Mouse (Mus musculus) spleen, adult 12 weeks (tissue): ENCODE measurements around the gene Nipsnap3a.
A peak's percentile ranks its signal among the peaks of the same experiment; 100 is the strongest.

Experiments used
- DNase-seq: peaks from one replicate; pipeline ENCODE4 v3.0.0; 2022; ENCODE audit warnings: low spot score

Gene Nipsnap3a

DNA sequence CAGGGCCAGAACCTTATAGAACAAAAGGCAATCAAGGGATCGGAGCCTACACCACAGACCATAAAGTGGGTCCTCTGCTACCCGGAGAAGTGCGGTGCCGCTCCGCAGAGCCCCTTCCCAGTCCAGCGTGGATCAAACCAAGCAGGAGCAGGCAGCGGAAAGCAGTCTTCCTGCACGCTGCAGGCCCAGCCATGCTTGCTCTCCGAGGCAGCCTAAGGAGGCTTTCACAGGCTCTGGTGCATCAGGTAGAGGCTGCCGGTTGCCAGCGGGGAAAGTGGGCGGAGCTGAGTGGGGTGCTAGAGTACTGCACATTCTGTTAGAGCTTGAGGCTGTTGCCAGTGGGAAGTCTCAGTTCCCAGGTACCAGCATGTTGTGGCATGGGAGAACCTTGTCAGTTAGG lies at the start of gene Nipsnap3a:
TSS of gene Nipsnap3a (plus strand) at position 25 of the 400 bp plus-strand sequence.
- DNase-seq = no peak

DNA sequence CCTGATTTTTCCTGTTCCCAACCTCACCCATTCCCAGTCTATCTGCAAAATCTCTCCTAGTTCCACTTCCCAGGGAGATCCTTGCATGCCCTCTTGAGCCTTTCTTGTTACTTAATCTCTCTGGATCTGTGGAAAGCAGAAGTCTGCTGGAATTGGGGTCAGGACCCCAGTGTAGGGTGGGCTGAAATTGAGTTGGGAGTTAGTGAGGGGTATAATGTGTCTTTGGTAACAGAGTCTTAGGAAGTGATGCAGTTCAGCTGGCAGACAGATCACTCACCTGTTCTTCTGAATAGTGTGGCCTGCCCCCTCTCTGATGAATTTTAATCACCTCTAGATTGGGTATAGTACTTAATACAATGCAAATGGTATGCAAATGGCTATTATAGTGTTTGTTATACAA lies 42.4 kb upstream of the Nipsnap3a start:
- no peak for DNase-seq

DNA sequence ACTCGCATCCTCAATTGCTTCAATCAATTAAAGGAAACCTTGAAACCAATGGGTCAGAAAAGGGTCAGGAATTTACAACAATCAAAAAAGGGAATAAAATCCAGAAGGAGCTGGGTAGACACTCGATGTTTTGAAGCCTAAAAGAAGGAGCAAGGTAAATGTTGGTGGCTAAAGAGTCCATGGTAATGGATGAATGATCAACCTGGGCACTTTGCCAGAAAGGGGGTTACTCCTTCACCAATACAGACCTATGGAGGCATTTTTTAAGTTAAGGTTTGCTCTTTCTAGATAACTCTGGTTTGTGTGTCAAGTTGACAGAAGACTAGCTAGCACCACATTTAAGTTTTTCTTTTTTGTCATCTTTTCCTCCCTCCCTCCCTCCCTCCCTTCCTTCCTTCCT lies 40.1 kb upstream of the Nipsnap3a start:
- no peak for DNase-seq

DNA sequence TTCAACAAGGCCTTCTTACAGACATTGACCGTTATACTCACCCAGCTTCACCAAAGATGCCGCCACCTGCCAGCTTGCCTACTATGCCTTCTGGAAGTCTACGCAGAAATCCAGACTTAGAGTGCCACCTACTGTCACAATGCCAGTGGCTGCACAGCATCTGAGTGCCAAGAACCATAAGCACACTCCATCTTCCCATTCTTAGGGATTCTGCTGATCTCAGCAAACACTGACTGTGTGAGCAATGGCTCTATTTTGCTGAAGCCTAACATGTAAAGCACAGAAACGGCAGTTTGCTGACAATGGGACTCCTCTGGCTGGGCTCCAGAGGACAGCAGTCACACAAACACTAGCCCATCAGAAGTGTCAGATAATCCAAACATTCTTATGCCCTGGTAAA lies 30.4 kb upstream of the Nipsnap3a start:
- DNase-seq = no peak

DNA sequence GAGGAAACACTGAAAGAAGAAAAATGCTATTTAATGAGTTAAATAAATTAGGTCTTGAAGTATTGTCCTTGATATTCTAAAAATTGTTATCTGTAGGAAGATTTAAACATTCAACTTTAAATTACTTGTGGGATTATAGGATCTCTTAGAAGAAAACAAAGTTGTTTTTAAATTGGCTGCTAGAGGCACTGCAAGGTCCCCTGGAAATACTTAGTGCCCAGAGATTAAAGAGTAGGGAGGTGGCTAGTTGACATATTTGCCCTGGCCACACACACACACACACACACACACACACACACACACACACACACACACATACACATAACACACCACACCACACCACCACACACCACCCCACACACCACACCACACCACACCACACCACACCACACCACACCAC lies 24.8 kb upstream of the Nipsnap3a start, which contains the start of gene Olfr270:
TSS of gene Olfr270 (plus strand) at position 301 of the 400 bp plus-strand sequence.
- DNase-seq = no peak

DNA sequence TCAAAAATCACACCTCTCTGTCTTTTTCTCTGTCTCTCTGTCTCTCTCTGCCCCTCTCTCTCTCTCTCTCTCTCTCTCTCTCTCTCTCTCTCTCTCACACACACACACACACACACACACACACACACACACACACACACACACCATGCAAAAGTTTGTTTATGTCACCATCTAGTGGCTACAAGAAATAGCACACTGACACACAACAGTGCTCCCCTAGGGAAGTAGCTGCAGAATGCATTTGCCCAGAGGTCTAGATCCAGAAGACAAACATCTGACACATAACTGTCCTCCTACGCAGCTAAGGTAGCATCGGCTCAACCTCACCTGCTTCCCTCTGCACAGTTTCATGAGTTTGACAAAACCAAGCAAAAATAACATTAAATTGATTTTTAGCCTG lies 3.9 kb upstream of the Nipsnap3a start:
- DNase-seq = no peak

DNA sequence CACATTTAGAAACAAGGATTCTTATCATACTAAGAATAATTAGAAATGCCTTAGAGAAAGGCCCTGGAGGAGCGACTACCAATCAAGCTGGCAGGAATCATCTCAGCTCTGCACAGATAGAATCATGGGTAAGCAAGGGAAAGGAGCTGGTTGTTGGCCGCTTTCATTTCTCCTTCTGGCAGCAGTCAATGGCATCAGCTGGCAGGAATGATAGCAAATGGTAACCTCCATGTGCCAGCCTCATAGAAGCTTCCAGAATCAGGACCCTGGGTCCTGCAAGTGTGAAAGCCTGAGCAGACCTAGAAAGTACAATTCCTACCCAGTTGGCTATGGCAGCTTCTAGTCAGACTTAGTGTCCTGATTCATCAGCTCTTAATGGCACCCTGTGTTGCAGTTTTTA lies 2.8 kb upstream of the Nipsnap3a start:
- DNase-seq = no peak

DNA sequence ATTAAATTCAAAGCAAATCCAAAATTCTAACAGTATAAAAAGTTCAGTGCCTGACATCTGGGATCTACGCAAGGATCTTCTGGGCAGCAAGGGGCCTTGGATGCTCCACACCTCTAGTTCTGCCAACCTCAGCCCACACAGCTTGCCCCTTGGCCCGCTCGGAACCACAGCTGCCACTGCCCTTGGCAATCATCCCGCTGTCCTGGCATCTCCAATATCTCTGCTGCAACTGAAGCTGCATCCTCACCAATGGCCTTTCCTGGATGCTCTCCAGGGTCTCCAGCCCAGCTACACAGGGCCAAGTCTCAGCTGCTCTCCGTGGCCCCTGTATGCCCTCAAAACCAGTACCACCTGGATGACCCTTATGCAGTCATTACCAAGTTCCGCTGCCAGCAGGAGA lies 10.4 kb downstream of the Nipsnap3a start:
- DNase-seq = no peak

DNA sequence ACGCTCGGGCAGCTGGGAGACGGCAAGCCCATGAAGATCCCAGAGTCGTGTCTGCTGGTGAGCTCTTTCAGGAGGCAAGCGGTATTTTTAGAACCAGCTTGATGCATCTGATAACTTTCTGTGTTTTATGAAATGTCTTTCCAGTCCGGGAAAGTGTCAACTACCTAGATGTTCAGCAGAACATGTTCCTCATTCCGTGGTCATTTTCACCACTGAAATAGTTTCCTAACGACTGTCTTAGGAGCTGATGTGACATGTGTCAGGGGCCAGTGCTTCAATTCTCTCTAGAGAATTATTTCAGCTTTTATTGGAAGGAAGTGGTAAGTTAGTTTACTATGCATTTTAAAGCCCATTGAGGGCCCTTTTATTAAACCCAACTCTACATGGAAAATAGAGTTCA lies 11.1 kb downstream of the Nipsnap3a start:
- no peak for DNase-seq

DNA sequence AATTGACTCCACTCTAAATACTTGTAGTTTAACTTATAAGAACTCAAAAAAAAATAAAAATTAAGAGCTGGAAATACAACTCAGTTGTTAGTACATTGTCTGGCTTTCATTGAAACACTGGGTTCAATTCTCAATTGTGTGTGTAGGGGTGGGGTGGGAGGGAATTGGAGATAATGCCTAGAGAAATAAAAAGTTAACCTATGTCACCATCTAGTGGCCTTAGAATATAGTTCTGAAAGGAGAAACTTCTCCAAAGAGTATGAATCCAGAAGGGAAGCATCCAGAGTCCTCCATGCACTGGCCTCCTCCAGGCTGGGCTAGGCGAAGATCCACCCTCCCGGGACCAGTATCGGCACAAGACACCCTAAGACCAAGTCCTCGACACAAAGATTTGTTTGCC lies 20.1 kb downstream of the Nipsnap3a start:
- no peak for DNase-seq

DNA sequence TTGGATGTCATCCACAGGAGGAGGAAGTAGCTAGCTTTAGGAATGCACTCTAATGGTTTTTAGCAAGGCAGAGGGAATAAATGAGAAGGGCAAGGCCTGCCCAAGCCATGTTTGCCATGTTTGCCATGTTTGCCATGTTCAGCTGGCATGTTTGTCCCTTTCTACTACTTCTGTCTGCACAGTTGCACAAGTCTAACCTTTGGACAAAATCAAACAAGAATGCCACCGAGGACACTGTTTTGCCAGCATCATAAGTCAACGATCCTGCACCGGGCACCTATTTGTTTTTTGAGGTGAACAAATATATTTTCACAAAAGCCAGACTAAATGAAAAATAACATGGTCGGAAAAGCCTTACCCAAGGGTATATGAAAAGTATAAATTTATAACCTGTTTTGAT lies 20.8 kb downstream of the Nipsnap3a start:
- DNase-seq = no peak

DNA sequence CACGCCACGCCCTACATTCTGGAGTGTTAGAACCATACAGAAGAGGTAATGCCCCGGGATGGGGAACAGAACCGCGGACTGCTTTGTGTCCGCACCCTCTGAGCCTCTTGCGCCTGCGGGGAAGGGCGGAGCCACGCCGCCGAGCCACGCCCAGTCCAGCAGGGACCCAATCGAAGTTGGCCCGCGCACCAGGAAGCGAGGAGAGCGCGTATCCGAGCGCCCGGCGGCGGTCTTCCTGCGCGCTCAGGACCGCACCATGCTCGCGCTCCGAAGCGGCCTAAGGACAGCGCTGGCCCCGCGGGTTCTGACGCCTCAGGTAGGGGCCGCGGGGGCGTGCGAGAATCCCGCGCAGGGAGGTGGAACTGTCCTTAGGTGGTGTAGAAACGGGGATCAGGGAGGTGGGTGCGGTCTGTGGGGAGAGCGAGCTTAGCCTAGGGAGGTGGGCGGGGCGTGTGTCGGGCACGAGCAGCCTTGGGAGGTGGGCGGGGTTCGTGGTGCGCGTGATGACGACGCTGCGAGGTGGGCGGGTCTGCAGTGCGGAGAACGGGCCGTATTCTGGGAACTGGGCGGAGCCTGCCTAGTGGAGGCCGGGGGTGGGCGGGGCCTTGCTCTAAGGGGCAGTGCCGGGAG lies 22.8 kb downstream of the Nipsnap3a start, which contains the start of gene Nipsnap3b:
TSS of gene Nipsnap3b (plus strand) at position 149 of the 630 bp plus-strand sequence.
- peak; percentile 89 for DNase-seq

DNA sequence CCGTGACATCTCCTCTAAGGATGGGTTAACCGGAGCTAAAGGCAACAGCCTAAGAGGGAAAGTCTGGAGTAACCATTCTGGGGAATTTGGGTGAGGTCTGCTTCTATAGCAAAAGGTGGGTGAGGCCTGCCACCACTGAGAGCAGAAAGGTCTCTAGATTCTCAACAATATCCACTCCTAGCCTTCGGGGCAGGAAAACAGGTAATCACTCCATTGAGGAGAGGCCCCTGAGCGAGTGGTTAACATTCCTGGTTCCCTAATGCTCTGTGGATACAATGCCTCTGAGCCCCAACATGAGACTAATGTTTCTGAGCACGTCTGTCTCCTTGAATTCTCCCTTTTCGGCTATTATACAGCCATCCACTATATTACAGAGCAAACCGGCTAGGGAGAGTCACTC lies 25.3 kb downstream of the Nipsnap3a start:
- no peak for DNase-seq

DNA sequence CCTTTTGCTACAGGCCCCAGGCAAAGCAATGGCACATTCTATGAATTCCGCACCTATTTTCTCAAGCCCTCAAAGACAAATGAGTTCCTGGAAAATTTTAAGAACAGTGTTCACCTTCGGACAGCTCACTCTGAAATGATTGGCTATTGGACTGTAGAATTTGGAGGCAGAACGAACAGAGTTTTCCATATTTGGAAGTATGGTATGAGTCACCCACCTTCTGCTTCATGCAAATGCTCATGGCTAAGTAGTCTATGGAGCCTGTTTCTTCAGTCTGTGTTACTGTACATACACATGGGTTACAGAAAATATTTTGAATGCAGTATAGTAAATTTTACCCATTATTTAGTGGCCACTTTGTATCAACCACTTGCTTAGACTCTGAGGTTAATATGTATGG lies 26.0 kb downstream of the Nipsnap3a start:
- DNase-seq = no peak

DNA sequence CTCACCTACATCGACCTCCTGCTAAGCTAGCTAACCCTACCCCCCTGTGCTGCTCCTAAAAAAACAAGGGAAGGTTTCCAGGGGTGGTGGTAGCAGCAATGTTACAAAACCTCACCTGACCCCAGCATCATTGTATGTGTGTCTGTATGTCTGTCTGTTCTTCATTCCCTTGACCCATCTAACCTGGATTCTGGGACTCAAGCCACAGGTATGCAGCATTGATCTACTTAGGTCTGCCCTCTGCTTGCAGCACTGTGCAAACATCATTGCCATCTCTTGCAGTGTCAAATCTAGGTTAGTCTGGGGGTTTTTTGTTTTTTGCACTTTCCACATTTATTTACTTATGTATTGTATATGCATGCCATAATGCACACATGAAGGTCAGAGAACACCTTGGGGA lies 29.3 kb downstream of the Nipsnap3a start:
- no peak for DNase-seq

DNA sequence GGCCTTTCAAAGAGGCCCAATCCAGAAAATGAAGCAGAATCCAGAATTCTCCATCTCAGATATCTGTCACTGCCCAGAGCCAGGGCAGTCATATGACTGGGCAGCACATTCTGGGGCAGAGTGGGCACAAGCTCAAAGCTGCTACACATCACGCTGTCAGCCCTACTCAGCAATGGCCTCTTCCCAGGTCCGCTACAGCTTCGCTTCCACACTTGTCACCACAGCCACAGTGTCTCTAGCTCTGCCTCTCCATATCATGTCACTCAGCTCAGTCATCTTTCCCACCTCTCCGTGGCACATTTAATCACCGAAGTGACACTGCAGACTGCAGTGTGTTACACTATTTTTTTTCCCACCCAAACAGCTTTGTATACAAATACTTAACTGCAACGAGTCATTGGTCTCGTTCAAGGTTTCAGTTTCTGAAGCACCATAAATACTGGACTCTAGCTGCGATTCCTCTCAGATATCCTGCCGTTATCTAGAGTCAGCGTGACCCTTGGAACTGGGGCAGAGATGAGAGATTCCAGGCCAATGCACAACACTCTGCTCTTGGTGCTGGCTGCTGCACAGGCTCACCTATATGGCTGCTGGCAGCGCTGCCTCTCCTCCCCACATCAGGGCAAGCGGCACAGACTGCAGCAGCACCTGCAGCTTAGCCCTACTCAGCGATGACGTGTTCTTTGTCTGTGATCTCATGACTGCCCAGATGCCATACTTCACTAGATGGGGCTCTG lies 34.3 kb downstream of the Nipsnap3a start:
- DNase-seq = no peak

DNA sequence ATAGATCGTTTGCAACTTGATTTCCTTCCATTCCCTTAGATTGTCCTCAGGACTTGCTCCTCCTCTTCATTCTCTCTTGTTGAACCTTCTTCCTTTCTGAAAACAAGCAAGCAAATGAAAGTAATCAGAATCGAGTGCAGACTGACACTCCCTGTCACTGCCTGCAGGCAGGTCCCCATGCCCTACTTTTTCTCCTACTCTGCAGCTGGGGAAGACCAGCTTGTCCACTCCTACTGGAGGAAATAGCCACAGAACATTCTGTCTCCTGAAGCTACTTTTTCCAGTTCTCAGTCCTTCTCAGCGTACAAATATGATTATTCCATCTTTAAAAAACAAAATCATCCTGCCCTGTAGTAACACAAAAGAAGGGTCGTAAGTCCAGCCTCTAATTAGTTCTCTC lies 35.3 kb downstream of the Nipsnap3a start:
- no peak for DNase-seq

DNA sequence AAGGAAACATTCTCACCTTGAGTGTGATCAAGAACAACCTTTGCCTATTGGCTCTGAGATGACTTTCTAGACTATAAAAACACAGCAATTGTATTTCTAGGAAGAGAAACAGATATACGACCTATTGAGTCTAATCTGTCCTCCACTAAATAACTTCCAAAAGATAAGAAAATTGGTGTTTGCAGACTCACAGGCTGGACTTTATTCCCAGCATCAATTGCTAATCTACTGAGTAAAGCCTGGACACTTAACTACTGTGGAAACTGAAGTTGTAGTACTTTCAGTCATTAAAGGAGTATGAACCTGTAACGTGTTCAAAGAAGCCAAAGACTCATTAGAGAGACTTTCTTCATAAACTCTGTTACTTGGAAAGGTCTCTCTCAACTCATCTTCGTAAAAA lies 38.7 kb downstream of the Nipsnap3a start:
- DNase-seq = no peak

DNA sequence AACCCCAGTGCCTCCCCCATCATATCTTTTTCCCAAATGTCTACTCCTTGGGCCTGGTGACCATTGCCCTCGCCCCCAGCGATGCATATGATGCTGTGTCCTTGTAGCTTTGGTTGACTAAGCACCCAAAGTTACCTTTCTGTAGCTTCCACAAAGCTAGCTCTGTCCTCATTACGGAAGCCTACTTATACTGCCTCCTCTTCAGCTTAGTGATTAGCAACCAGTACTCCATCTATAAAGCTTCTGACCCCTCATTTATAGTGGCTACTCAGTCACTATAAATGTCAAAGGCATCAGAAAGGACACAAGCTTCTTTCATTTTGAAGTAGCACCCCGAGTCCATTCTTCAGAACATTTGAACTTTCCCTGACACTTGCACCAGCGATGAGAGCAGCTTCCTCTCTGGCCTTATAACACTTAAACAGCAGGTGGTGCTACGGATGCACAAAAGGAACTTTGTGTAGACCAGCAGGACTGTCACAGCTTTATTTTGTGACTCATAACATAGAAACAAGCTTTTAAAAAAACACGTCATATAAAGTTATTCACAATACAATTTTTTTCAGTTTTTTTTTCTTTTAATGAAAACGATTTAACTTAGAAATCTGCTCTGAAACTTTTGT lies 41.4 kb downstream of the Nipsnap3a start:
- DNase-seq = no peak

DNA sequence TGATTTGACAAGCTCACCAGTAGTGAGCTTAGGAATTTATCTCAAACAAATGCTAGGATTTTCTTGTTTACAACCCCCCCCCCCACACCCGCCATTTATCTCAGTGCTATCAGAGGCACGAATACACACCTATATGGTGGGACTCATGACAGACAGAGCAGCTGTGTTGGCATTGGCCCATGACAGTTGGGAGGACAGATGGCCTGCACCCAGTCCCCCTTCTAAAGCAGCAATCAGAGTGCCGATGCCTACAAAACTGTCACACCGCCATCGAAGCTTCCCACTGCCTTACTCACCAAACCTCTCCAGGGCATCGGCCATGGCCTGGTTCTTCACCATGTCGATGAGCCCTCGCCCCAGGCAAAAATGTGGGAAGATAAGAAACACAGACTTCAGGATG lies 54.7 kb downstream of the Nipsnap3a start:
- no peak for DNase-seq

DNA sequence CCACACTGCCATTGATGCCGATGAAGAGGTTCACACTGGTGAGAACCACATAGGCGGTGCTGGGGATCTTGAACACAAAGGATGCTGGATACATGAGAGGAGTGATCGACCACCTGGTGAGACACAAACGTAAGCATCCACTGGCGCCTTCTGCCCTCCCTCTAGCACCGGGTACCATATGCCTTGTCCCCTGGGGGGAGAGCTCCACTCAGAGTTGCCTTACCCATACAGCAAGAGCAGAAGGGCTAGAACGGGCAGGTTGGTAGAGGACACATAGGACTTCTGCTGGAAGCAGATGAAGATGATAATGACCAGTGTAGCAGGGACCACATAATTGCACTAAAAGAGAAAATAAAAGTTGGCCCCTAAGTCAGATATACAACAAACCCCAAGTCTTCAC lies 56.7 kb downstream of the Nipsnap3a start:
- no peak for DNase-seq

DNA sequence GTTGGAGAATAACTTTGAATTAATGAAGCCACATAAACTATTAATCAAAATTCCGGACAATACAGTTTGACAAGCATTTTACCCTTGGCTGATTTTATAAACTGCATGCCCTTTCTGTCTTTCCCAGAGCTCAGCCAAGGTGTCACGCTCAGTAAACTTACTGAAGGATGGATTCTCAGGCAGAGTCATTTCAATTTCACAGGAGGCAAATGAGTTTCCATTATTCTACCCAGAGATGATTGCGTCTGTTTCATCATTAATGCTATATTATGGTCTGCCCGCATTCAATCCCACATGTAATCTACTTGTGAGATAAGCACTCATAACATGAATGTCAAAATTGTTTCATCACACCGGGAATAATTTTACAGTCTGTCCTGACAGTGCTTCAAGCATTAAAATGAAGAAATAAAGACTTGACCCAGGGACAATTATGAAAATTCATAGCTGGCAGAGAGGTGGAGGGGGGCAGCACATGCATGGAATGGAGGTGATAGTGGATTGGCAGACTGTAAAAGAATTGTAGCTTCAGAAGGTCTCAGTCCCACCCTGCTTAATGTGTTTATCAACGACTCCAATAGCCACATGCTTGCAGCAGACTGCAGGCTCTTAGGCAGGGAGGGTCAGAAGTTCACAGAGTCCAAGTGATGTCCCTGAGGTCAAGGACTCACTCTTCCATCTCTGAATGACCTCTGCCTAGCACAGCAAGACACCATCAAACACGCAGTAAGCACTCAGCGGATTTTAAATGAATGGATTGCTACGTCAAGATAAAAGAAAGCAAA lies 57.4 kb downstream of the Nipsnap3a start:
- no peak for DNase-seq
